Mouse (Mus musculus) cerebellum, adult 9-10 months (tissue): ENCODE data around the gene Ogn.
"Not testable (repeated sequence)": the region's sequence is repeated elsewhere in the genome, so short reads cannot be mapped to it uniquely, and the experiment has no call there.

ENCODE experiments used
- DNase-seq: peaks from one replicate; pipeline ENCODE4 v3.0.0; 2022

Ogn gene

DNA sequence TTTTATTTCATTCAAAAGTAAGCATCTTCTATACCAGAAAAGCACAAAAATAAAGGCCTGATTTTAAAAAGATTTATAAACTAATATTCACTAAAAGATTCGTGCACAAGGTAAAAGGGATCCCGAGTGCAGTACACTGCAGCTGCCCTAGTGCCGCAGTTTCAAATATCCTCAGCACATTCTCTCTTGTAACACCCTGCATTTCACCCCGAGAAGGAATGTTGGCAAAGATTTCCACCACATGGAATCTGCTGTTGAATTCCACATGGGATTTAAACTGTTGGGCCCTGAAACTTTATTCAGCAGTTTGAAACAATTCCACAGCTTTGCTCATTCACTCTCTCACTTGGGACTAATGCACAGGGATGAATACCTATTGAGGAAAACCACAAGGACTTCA, at the start of gene Ogn:
Gene Ogn, plus strand, starts transcription at position 333 of the 400 bp plus-strand sequence.
- DNase-seq: no peak

GRCm38 (mm10) chr13:49559185-49559584, 48.7 kb upstream of the Ogn start:
- DNase-seq: no peak

DNA sequence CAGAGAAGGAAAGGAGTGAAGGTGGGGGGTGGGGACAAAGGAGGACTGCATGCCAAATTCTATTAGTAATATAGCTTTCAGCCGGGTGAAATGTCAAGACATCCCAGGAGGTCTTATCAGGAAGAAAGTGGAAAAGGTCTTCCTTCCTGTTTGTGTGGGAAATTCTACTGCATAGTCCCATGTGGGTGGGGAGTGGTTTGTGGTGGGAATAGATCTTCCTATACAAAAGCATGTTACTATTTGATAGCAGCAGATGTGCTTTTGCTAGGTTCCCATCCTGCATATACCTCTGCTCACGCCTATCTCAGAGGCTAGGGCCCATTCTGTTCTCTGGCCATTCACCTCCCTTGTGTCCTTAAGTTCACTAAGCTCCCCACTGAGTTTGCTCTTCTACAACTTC, 47.0 kb upstream of the Ogn start:
- no peak for DNase-seq

DNA sequence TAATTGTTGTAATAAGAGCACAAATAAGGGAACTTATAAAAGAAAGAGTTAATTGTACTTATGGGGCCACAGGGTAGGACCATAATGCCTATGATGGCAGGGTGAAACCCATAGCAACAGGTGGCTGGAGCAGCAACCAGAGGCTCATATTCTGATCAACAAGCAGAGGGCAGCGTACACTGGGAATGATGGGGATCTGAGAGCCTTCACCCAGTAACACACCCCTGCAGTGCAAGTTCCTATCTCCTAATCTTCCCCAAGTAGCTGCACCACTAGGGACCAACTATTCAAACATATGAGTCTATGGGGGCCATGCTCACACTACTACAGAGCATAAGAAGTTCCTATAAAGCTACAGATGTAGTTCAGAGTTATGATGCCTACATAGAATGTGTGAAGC, 43.5 kb upstream of the Ogn start:
- DNase-seq: no peak

DNA sequence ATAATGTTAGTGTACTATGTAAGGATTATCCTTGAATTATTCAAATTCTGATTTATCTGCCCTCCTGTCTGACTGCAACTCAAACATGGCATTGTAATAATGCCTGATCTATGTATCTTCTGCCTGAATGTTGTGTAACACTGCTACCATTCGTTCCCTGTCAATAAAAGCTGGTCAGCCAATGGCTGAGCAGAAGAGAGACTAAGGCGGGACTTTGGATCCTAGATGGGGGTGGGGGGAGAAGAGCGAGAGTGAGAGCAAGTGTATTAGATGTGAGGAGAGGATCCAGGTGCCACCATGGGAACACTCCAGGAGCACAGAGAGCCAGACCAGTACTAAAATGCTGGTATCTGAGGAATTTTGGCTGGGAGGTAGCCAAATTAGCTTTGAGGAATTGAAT, 37.5 kb upstream of the Ogn start:
- no peak for DNase-seq

- no peak for DNase-seq
Measured at GRCm38 (mm10) chr13:49571418-49571817, 36.4 kb upstream of the Ogn start.

GRCm38 (mm10) chr13:49581541-49582530, 26.0 kb upstream of the Ogn start, which contains the start of gene Omd:
TSS of gene Omd (plus strand) at chr13:49582462.
- DNase-seq: no peak

DNA sequence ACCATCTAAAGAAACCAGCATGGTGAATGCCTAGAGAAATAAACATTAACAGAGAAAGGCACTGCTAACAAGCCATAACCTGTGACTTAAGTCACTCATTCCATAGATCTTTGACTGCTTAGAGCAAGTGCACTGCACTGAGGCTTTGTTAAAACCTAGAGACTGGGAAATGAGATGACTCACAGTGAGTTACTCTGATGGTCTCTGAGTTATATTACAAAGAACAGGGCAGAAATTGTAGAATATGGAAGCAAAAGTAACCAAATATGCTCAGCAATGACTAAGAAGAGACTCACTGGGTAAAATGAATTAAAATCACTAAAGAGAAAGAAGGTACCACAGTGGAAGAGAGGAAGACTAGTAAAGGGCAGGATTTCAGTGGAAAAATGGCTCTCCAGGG, 24.0 kb upstream of the Ogn start:
- no peak for DNase-seq

GRCm38 (mm10) chr13:49584307-49585005, 23.4 kb upstream of the Ogn start:
- no peak for DNase-seq

DNA sequence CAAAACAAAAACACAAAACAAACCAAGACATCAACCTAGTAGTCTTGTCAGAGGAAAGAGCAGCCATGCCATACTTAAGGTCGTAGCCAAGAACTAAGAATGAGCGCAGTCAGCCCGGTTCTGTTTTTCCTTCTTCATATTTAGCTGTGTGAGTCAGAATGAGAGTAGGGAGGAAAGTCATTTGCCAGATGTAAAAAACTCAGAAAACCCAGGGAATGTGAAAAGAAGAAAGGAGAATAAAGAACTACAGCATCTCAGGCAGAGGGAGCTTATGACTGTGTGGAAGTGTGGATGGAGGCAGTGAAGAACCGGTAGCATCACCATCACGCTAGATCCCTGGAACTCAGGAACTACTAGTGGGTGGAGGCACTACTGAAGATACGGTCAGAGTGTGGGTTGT, 21.8 kb upstream of the Ogn start:
- DNase-seq: no peak

- DNase-seq: not testable (repeated sequence)
Measured at GRCm38 (mm10) chr13:49602541-49602940, 5.3 kb upstream of the Ogn start.

GRCm38 (mm10) chr13:49603603-49604002, 4.2 kb upstream of the Ogn start:
- no peak for DNase-seq

DNA sequence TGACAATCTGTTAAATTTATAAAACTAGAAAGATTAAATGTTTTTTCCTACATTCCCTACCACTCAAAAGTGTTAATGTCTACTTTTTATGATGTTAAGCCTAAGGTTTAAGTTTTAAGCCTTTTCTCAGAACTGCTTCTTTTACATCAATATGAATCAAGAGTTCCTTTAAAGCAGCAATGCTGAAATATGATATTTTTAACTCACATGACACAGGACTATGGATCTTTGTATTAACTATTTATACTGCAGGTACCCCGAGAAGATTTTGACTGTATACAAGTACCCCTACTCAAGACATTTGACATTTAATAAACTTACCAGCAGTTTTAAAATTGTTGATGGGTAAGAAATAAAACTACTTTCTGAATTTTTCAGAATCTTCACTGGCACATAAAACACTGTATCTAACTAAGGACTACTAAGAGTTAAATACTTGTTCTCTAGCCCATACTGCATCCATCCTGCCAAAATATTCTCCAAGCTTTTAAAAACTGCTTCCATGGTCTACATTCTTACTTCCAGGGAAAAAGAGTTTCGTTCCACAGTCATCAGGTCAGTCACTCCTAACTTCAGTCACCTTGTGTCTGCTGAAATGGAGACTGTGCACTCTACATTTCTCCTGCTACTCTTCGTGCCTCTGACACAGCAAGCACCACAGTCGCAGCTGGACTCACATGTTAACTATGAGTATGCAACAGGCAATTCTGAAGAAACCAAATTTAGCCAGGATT, 910 bp downstream of the Ogn start:
- DNase-seq: no peak

- DNase-seq: no peak
Measured at GRCm38 (mm10) chr13:49617021-49617420, 9.2 kb downstream of the Ogn start.

- DNase-seq: no peak
Measured at GRCm38 (mm10) chr13:49618365-49618764, 10.5 kb downstream of the Ogn start.

- DNase-seq: no peak
Measured at GRCm38 (mm10) chr13:49623216-49623615, 15.4 kb downstream of the Ogn start.

- no peak for DNase-seq
Measured at GRCm38 (mm10) chr13:49628167-49628566, 20.3 kb downstream of the Ogn start.

DNA sequence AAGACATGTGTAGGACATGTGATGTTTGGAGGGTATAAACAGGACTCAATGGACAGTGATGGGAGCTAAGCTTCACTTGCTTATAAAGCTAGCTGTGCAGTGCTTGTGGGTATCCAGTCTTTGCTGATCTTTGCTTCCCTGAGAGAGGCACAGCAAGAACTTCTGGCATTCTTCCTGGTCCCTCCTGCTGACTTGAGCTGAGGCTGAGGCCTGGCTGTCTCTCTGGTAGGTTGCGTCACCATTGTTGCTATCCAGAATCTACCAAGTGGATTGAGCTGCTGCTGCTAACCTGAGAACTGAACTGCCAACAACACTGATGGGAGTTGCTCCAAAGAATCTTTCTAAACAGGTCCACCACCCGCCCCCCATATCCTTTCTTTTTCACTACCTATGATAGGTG, 21.2 kb downstream of the Ogn start:
- DNase-seq: no peak

GRCm38 (mm10) chr13:49639965-49640364, 32.1 kb downstream of the Ogn start:
- no peak for DNase-seq

- DNase-seq: no peak
Measured at GRCm38 (mm10) chr13:49642650-49643049, 34.8 kb downstream of the Ogn start.

GRCm38 (mm10) chr13:49643669-49644362, 36.0 kb downstream of the Ogn start:
- DNase-seq: no peak

DNA sequence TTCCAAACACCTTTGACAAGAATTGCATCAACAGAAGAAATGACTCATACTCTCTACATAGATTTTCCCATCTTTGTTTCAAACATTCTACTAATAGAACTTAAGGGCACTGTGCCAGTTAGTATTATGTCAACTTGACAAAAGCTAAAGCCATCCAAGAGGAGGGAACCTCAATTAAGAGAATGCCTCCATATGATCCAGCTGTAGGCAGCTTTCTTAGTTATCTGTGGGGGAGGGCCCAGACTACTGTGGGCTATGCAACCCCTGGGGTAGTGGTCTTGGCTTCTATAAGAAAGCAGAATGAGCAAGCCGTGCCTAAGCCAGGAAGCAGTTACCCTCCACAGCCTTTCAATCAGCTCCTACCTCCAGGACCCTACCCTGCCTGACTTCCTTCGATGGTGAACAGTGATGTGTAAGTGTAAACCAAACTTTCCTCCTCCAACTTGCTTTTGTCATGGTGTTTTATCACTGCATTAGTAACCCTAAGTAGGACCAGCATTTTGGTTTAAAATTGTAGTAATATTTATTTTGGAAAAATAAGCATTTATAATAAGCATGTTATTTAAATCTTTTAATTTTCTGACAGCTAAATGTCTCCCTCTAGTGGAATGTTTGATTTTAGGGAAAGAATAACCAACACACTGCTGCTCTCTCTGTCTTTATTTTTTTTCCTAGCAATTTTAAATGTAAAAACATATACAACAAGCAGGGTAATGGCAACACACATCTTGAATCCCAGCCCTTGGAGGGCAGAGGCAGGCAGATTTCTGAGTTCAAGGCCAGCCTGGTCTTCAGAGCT, 37.1 kb downstream of the Ogn start:
- DNase-seq: peak; percentile 15
